Mouse (Mus musculus) kidney, embryonic 15.5 days (tissue): ENCODE data around the gene Gmip. TPM values are rescaled to one million over a fixed set of nuclear protein-coding genes. Genes with fewer than 3 reads are reported as not detected.

Experiments
- ATAC-seq: fragments of 200-750 bp; cut with Nextera tagmentation; replicated peaks from 2 replicates; pipeline ENCODE4 v1.8.0; 2017; ENCODE audit warnings: moderate TSS enrichment; ENCODE audit not compliant: low FRiP score
- H3K27ac ChIP-seq: fragments of 300-500 bp; sonication (generic); 2 replicates; pipeline ENCODE4 v1.5.1; 2015; ENCODE audit warnings: mild to moderate bottlenecking, inconsistent platforms
- H3K27me3 ChIP-seq: fragments of 300-500 bp; sonication (generic); 2 replicates; pipeline ENCODE4 v1.6.1; 2015; ENCODE audit warnings: inconsistent platforms
- H3K36me3 ChIP-seq: fragments of 300-500 bp; sonication (generic); 2 replicates; pipeline ENCODE4 v1.6.1; 2015; ENCODE audit warnings: inconsistent platforms
- H3K4me1 ChIP-seq: fragments of 300-500 bp; sonication (generic); 2 replicates; pipeline ENCODE4 v1.6.1; 2015; ENCODE audit warnings: inconsistent platforms
- H3K4me2 ChIP-seq: fragments of 300-500 bp; sonication (generic); 2 replicates; pipeline ENCODE4 v1.6.1; 2015; ENCODE audit warnings: moderate library complexity, mild to moderate bottlenecking, inconsistent platforms
- H3K4me3 ChIP-seq: fragments of 300-500 bp; sonication (generic); replicated peaks from 2 replicates; pipeline ENCODE4 v1.5.1; 2015; ENCODE audit warnings: mild to moderate bottlenecking, inconsistent platforms
- H3K9ac ChIP-seq: fragments of 300-500 bp; sonication (generic); 2 replicates; pipeline ENCODE4 v1.6.1; 2015; ENCODE audit warnings: mild to moderate bottlenecking, inconsistent platforms
- H3K9me3 ChIP-seq: fragments of 300-500 bp; sonication (generic); replicated peaks from 2 replicates; pipeline ENCODE4 v1.6.1; 2016; ENCODE audit warnings: inconsistent platforms
- WGBS: fragments of 180-500 bp; shearing (Covaris S2); methylation state at CpG from one replicate; pipeline ENCODE4 v1.1.7; 2015; ENCODE audit warnings: mixed read lengths; 5-methylcytosine and 5-hydroxymethylcytosine counted together
- polyA plus RNA-seq: library from polyadenylated mRNA; unstranded; fragments of >200 nt; fragmentation: Nextera tagmentation; extraction: Ambion mirVana; gene quantifications from 2 replicates; pipeline ENCODE4 v1.2.1, GENCODE M21; 2015

Gmip gene
- 9.5 and 10.1 TPM in 2 replicates for polyA plus RNA-seq

DNA sequence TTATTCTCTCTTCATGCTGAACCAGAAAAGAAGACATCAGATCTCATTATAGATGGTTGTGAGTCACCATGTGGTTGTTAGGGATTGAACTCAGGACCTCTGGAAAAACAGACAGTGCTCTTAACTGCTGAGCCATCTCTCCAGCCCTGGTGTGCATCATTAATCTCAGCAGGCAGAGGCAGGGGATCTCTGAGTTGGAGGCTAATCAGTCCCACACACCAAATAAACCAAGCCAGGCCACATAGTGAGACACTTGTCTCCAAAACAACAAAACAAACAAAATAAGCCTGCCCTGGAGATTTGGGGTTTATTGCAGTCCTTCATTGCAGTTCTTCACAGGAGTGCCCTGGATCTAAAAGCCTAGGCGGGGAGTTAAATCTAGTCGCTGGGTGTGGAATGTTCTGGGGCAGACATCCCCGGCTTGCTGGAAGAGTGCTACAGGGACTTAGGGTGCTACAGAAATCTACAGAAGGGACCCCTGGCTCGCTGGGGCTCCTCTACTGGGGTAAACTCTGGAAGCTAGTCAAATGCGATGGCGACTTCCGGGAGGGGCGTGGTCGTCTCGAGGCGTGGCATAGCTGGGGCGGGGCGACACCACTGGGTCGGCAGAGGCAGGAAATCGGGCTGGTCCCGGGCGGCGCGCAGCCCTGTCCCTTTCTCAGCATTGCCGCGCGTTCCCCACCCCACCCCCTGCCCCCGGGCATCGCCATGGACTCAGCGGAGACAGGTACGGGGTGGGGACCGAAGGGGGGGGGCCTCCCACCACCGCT is at the start of gene Gmip:
Gene Gmip, plus strand, starts transcription at position 586 of the 770 bp plus-strand sequence.
- peak within 1 kb of the TSS; percentile 96 for H3K4me2 ChIP-seq
- peak within 1 kb of the TSS; percentile 56 for H3K4me3 ChIP-seq
- ATAC-seq = peak; percentile 86
- no peaks in the 10 kb centered on the region for H3K27me3 ChIP-seq
- 6% methylated on average over 27 of the region's 28 CpGs for WGBS
- H3K4me1 ChIP-seq = peaks cover 13% of the 10 kb centered on the region
- H3K36me3 ChIP-seq = peaks cover 65% of the 10 kb centered on the region
- peak within 1 kb of the TSS; percentile 64 for H3K27ac ChIP-seq
- H3K9ac ChIP-seq = peak within 1 kb of the TSS; percentile 58
- H3K9me3 ChIP-seq = no peaks in the 10 kb centered on the region

DNA sequence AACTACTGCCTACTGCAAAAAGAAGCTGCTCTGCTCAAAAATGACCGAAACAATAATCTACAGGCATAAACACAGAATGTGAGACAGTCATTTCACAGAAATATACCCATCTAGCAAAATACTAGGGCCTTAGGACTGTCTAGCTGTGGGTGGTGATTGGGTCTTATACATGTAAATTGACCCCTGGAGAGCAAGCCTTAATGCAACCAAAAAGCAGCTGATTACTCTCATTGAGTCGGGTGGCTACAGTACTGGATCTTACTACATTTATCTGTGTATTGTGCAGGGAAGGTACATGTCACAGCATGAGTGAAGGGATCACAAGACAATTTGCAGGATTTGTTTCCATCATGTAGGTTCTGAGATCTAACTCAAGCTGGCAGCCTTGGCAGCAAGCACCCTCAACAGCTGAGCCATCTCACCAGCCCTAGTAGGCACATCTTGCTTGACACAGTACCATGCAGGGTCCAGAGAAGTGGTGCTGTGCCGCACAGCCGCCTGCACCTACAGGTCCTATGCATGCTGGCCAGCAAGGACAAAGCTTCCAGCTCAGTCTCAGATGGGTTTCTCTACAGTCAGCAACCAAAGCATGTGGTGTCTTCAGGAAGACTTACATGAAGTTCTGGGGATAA is 46.5 kb upstream of the Gmip start:
- Histone ChIP-seq H3K4me3 (no peak overlapping the region), H3K4me1 (no peaks in the 10 kb centered on the region), H3K27me3 (no peaks in the 10 kb centered on the region), H3K36me3 (peaks cover 93% of the 10 kb centered on the region), H3K9ac (no peak overlapping the region), H3K9me3 (no peaks in the 10 kb centered on the region; the same call in 1 of the 2 replicates), H3K4me2 (no peak overlapping the region), H3K27ac (no peak overlapping the region)
- 93% methylated on average over 4 of the region's 4 CpGs for WGBS
- no peak for ATAC-seq

GRCm38 (mm10) chr8:69771221-69771620 is 37.3 kb upstream of the Gmip start:
- ATAC-seq = no peak
- H3K36me3 ChIP-seq = peaks cover 44% of the 10 kb centered on the region
- no peaks in the 10 kb centered on the region for H3K27me3 ChIP-seq
- WGBS = 82% methylated on average over 9 of the region's 9 CpGs
- peaks cover 21% of the 10 kb centered on the region for H3K4me1 ChIP-seq
- no peak overlapping the region for H3K4me2 ChIP-seq
- no peak overlapping the region for H3K4me3 ChIP-seq
- H3K9me3 ChIP-seq = no peaks in the 10 kb centered on the region; the same call in 1 of the 2 replicates
- H3K9ac ChIP-seq = no peak overlapping the region
- H3K27ac ChIP-seq = no peak overlapping the region

- Histone ChIP-seq H3K27ac (no peak overlapping the region), H3K27me3 (no peaks in the 10 kb centered on the region), H3K4me3 (no peak overlapping the region), H3K9ac (no peak overlapping the region), H3K36me3 (peaks cover 35% of the 10 kb centered on the region), H3K4me1 (peaks cover 21% of the 10 kb centered on the region), H3K9me3 (no peaks in the 10 kb centered on the region), H3K4me2 (no peak overlapping the region)
- no peak for ATAC-seq
- 86% methylated on average over 2 of the region's 2 CpGs for whole genome bisulfite sequencing
These were observed 36.4 kb upstream of the Gmip start for GRCm38 (mm10) chr8:69772106-69772505.

DNA sequence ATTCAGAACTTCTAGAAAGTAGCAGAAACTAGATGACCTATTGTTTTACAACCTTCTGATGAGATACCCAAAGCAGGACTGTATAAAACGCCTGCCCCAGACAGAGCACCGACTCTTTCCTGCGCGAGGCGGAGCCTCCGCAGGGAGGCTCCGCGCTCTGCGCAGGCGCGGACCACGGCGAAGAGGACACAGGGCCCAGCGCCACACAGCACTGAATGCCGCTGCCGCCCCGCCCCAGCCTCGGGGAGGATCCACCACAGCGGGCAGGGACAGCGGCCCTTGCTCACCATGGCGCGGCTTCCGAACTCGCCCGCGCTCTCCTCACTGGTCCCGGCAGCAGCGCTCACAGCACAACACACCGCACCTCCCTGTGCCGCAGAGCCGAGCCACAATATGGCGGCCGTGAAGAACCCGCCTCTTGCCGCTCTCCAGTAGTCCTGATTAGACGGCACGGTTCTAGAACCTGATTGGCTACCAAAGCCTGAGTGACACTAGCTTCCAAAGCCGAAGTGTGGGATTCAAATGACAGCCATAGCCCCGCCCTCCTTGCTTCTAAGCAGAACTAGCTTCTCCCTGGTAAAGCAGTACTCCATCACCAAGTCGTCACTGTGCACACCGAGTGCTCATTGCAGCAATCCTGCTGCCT is 33.9 kb upstream of the Gmip start, which contains the start of gene Gm20422:
Gene Gm20422, minus strand, starts transcription at position 384 of the 646 bp plus-strand sequence.
- Histone ChIP-seq H3K9ac (peak within 1 kb of the TSS; percentile 97), H3K4me1 (peaks cover 21% of the 10 kb centered on the region), H3K4me3 (peak within 1 kb of the TSS; percentile 90), H3K27me3 (no peaks in the 10 kb centered on the region), H3K36me3 (peaks cover 10% of the 10 kb centered on the region; the same call in 1 of the 2 replicates), H3K9me3 (no peaks in the 10 kb centered on the region), H3K27ac (peak within 1 kb of the TSS; percentile 100), H3K4me2 (peak within 1 kb of the TSS; percentile 65)
- WGBS = under 1% methylated on average over 41 of the region's 41 CpGs
- peak; percentile 100 for ATAC-seq

- Histone ChIP-seq H3K4me1 (peaks cover 21% of the 10 kb centered on the region), H3K4me3 (peak overlapping the region; percentile 90), H3K36me3 (0 out of 2 replicates have a peak, but pooled peaks cover 7% of the 10 kb centered on the region), H3K27ac (peak overlapping the region; percentile 100), H3K9me3 (no peaks in the 10 kb centered on the region), H3K9ac (no peak overlapping the region), H3K4me2 (peak overlapping the region; percentile 50), H3K27me3 (no peaks in the 10 kb centered on the region)
- no peak for ATAC-seq
- 48% methylated on average over 2 of the region's 2 CpGs for WGBS
These were observed 33.3 kb upstream of the Gmip start for GRCm38 (mm10) chr8:69775149-69775534.

DNA sequence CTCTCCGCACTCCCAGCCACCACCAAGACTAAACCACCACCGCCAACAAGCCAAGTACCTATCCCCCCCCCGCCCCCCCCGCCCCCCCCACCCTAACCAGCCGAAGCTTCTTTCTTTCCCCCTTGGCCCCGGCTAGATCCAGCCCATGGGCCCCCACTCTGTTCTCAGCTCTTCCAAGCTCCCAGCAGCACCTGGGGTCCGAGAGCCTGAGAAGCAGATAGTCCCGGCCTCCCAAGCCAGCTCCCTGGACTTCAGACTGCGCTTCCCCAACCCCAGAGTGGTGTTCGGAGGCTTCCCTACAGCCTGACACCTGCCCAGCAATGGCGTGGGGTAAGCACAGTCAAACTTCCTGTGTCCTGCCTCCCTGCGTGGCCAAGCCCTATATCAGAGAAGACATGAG is 31.4 kb upstream of the Gmip start:
- 68% methylated on average over 12 of the region's 12 CpGs for WGBS
- no peak for ATAC-seq
- Histone ChIP-seq H3K9ac (no peak overlapping the region), H3K36me3 (0 out of 2 replicates have a peak, but pooled peaks cover under 1% of the 10 kb centered on the region), H3K27me3 (no peaks in the 10 kb centered on the region), H3K9me3 (no peaks in the 10 kb centered on the region), H3K4me3 (no peak overlapping the region), H3K4me1 (peaks cover 17% of the 10 kb centered on the region), H3K27ac (no peak overlapping the region), H3K4me2 (no peak overlapping the region)

DNA sequence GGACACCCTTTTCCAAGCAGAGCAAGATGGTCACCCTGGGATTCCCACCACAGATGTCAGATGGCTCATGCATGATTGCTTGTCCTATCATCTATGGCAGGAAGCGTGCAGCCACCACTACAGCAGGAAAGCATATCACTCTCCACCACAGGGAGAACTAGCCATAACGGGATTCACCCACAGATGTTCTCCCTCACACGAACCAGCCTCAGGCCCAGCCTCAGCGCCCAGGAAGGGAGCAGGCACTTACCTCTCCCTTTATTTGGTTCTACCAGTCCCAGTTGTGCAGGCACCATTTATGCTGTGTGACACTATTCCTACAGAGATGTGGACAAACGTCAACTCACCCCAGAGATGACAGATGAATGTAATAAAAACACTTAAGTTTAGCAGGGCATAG is 19.4 kb upstream of the Gmip start:
- no peak overlapping the region for H3K4me2 ChIP-seq
- no peak overlapping the region for H3K27ac ChIP-seq
- no peaks in the 10 kb centered on the region for H3K27me3 ChIP-seq
- WGBS = 86% methylated on average over 5 of the region's 5 CpGs
- no peak overlapping the region for H3K9ac ChIP-seq
- no peak for ATAC-seq
- H3K4me3 ChIP-seq = no peak overlapping the region
- peaks cover 10% of the 10 kb centered on the region for H3K36me3 ChIP-seq
- no peaks in the 10 kb centered on the region for H3K9me3 ChIP-seq
- peaks cover 27% of the 10 kb centered on the region for H3K4me1 ChIP-seq

GRCm38 (mm10) chr8:69789731-69790130 is 18.7 kb upstream of the Gmip start:
- 74% methylated on average over 5 of the region's 5 CpGs for WGBS
- Histone ChIP-seq H3K4me2 (peak overlapping the region; percentile 77; the same call in 1 of the 2 replicates), H3K36me3 (peaks cover 16% of the 10 kb centered on the region), H3K27me3 (no peaks in the 10 kb centered on the region), H3K27ac (no peak overlapping the region), H3K4me3 (peak overlapping the region; percentile 99; the same call in 1 of the 2 replicates), H3K4me1 (peaks cover 27% of the 10 kb centered on the region), H3K9me3 (no peaks in the 10 kb centered on the region), H3K9ac (no peak overlapping the region)
- ATAC-seq = no peak

DNA sequence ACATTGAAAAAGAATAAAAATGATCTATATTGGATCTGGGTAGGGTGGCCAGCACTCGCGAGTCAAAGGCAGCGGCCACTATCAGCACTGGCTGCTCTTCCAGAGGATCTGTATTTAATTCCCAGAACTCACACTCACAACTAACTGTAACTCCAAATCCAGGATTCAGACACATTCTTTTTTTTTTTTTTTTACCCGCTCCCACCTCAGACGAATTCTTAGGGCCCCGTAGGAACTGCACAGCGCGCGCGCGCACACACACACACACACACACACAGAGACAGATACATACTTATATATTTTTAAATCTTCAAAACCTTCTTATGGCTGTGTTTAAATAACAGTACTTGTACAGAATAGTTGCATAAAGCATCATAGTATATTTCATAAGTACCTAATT is 18.1 kb upstream of the Gmip start:
- ATAC-seq = no peak; the same call in 1 of the 2 replicates
- H3K27ac ChIP-seq = peak overlapping the region; percentile 94
- peak overlapping the region; percentile 97 for H3K9ac ChIP-seq
- peak overlapping the region; percentile 77 for H3K4me2 ChIP-seq
- 33% methylated on average over 11 of the region's 11 CpGs for WGBS
- peaks cover 23% of the 10 kb centered on the region for H3K36me3 ChIP-seq
- no peaks in the 10 kb centered on the region for H3K27me3 ChIP-seq
- H3K4me3 ChIP-seq = peak overlapping the region; percentile 99
- no peaks in the 10 kb centered on the region for H3K9me3 ChIP-seq
- peaks cover 27% of the 10 kb centered on the region for H3K4me1 ChIP-seq

GRCm38 (mm10) chr8:69790773-69791367 is 17.6 kb upstream of the Gmip start, which contains the start of the genes Atp13a1 and Zfp866:
TSS of gene Atp13a1 (plus strand) at chr8:69791163.
TSS of gene Zfp866 (minus strand) at chr8:69791178.
- H3K27ac ChIP-seq = peak within 1 kb of the TSS; percentile 94
- WGBS = under 1% methylated on average over 38 of the region's 38 CpGs
- H3K9me3 ChIP-seq = no peaks in the 10 kb centered on the region
- peaks cover 28% of the 10 kb centered on the region for H3K36me3 ChIP-seq
- peaks cover 27% of the 10 kb centered on the region for H3K4me1 ChIP-seq
- H3K27me3 ChIP-seq = no peaks in the 10 kb centered on the region
- peak; percentile 96 for ATAC-seq
- H3K4me3 ChIP-seq = peak within 1 kb of the TSS; percentile 99
- H3K9ac ChIP-seq = peak within 1 kb of the TSS; percentile 97
- H3K4me2 ChIP-seq = peak within 1 kb of the TSS; percentile 77
